Mouse (Mus musculus) layer of hippocampus, adult 9-10 months (tissue): ENCODE results near the gene Tex14.

Source experiments
- DNase-seq: peaks from one replicate; pipeline ENCODE4 v3.0.0; 2022; ENCODE audit warnings: low spot score

Tex14 gene

GRCm38 (mm10) chr11:87592713-87593598, 188.1 kb downstream of the Tex14 start:
- no peak for DNase-seq

- DNase-seq = no peak
Observed at GRCm38 (mm10) chr11:87595327-87595841, 190.5 kb downstream of the Tex14 start.

GRCm38 (mm10) chr11:87595976-87596375, 191.1 kb downstream of the Tex14 start:
- no peak for DNase-seq

GRCm38 (mm10) chr11:87596492-87596891, 191.6 kb downstream of the Tex14 start:
- no peak for DNase-seq

GRCm38 (mm10) chr11:87597061-87597460, 192.2 kb downstream of the Tex14 start:
- no peak for DNase-seq

GRCm38 (mm10) chr11:87599395-87600089, 194.7 kb downstream of the Tex14 start:
- DNase-seq = no peak

GRCm38 (mm10) chr11:87600322-87600853, 195.5 kb downstream of the Tex14 start:
- DNase-seq = no peak

GRCm38 (mm10) chr11:87602234-87602633, 197.4 kb downstream of the Tex14 start:
- no peak for DNase-seq

GRCm38 (mm10) chr11:87603571-87603970, 198.7 kb downstream of the Tex14 start:
- DNase-seq = no peak
